Mouse (Mus musculus) myocyte (in vitro differentiated cells): Measurements from ENCODE around the gene Gtsf1l.

ENCODE experiments used
- CEBPB ChIP-seq: IDR thresholded peaks from 2 replicates; pipeline ENCODE4 v1.6.1; 2011; ENCODE audit warnings: mild to moderate bottlenecking, moderate library complexity; ENCODE audit not compliant: poor library complexity, insufficient read depth, severe bottlenecking
- MYOG ChIP-seq, 3 experiments: IDR thresholded peaks; one replicate each; pipeline ENCODE4 v1.6.1; 2011; ENCODE audit warnings: control low read depth in 2 of 3, low read depth in 2 of 3, mild to moderate bottlenecking in 2 of 3; ENCODE audit not compliant: insufficient read length in 2 of 3, control insufficient read depth in 1 of 3, insufficient read depth in 1 of 3
- POLR2A ChIP-seq: IDR thresholded peaks from one replicate; pipeline ENCODE4 v1.6.1; 2011; ENCODE audit warnings: low read depth, mild to moderate bottlenecking, control low read depth, moderate library complexity; ENCODE audit not compliant: insufficient read length
- USF1 ChIP-seq: IDR thresholded peaks from one replicate; pipeline ENCODE4 v1.6.1; 2011; ENCODE audit warnings: low read depth, mild to moderate bottlenecking, control low read depth, moderate library complexity

DNA sequence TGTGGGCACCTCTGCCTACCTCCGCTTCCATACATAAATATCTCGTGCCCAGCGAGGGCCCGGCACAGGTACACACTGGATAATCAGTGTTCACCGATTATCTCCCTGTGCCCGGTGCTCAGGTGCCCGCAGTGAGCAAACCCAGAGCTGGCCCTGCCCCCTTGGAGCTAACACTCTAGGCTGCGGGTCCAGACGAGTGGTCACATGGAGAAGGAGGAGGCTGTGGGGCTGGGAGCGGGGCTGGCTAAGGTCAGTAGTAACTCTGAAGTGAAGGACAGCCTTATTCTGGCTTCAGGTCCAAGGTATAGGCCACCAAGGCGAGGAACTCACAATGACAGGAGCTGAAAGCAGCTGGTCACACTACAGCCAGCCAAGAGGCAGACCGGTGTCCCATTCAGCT, 12.8 kb downstream of the Gtsf1l start:
- TF ChIP-seq POLR2A (no peak), USF1 (no peak), MYOG (IDR thresholded peaks at IDR 0.05; ENCODE audit: control insufficient read depth in 1 of 3, insufficient read depth in 1 of 3, insufficient read length in 2 of 3, low read depth in 2 of 3) (no peak), CEBPB (no peak)
